Mouse (Mus musculus): Measurements from ENCODE around the gene Tctn3.

Gene Tctn3

GRCm38 (mm10) chr19:40611830-40612506, at the start of gene Tctn3, which contains the start of gene Entpd1:
Gene Tctn3 (minus strand): TSS chr19:40612233.
Gene Entpd1 (plus strand): TSS chr19:40612366.
- DNase-seq (ENCODE audit: low read depth, low spot score) = peak; percentile 99

- DNase-seq (ENCODE audit: low read depth, low spot score) = no peak
These were observed 49.1 kb upstream of the Tctn3 start for GRCm38 (mm10) chr19:40661108-40661507.

DNA sequence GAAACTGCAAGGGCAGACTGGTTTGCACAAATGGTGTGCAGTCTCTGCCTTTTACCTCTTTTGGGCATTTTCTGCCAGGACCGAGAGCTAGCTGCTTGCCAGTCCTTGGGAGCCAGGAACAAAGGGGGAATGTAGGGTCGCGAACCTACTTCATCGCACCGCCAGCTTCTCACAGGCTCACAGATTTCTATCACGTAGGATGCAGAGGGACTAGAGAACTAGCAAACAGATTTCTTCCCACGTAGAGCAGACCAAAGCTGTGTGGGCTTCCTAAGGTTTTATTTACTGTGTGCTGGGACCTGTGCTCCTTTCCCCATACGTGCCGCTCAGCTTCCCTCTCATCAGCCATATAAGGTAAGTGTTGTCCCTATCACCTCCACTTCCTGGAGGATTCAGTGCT, 48.5 kb upstream of the Tctn3 start:
- DNase-seq (ENCODE audit: low read depth, low spot score) = no peak

GRCm38 (mm10) chr19:40659651-40660478, 47.8 kb upstream of the Tctn3 start:
- peak; percentile 28 for DNase-seq (ENCODE audit: low read depth, low spot score)

DNA sequence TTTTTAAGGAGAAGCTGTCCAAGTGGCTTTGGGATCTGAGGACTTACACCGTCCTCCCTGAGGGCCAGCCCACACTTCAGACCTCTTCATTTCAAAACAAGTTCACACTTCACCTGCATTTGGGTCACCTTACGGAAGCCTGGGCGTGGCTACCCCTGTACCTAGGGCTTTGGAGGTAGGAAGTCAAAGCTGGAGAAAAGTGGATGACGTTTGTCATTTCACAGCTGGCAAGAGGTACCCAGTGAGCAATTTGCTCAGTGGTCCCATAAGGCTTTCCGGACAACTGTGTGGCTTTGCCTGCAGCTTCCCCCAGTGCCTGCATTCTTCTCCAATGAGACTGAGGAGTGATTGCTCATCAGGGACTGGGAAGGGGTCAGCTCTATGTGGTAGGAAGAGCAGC, 46.9 kb upstream of the Tctn3 start:
- no peak for DNase-seq (ENCODE audit: low read depth, low spot score)

GRCm38 (mm10) chr19:40658281-40658680, 46.2 kb upstream of the Tctn3 start:
- no peak for DNase-seq (ENCODE audit: low read depth, low spot score)

GRCm38 (mm10) chr19:40656207-40656606, 44.2 kb upstream of the Tctn3 start:
- no peak for DNase-seq (ENCODE audit: low read depth, low spot score)

- no peak for DNase-seq (ENCODE audit: low read depth, low spot score)
These were observed 38.1 kb upstream of the Tctn3 start for GRCm38 (mm10) chr19:40650090-40650489.

GRCm38 (mm10) chr19:40647319-40648158, 35.5 kb upstream of the Tctn3 start:
- DNase-seq (ENCODE audit: low read depth, low spot score) = no peak

- no peak for DNase-seq (ENCODE audit: low read depth, low spot score)
These were observed 34.3 kb upstream of the Tctn3 start for GRCm38 (mm10) chr19:40646379-40646778.

- DNase-seq (ENCODE audit: low read depth, low spot score) = no peak
These were observed 31.8 kb upstream of the Tctn3 start for GRCm38 (mm10) chr19:40643846-40644245.

DNA sequence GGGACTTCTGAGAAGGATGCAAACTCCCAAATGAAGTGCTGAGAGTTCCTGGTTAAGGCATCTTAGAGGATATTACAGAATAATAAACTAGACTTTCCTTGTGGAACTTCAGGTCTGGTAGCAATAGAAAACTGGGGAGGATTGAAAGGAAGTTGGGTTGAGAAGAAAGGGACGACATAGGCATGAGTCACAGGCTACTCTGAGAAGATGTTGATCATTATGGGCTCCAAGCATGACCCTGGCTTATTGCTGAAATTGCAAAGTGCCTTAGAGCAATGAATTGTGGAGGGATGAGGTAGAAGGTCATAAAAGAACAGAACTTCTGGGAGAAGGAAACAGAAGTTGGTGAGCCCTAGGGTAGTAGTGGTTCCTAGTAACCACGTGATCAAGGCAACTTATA, 28.8 kb upstream of the Tctn3 start:
- no peak for DNase-seq (ENCODE audit: low read depth, low spot score)

GRCm38 (mm10) chr19:40639729-40640304, 27.8 kb upstream of the Tctn3 start:
- peak; percentile 45 for DNase-seq (ENCODE audit: low read depth, low spot score)

- DNase-seq (ENCODE audit: low read depth, low spot score) = no peak
These were observed 26.5 kb upstream of the Tctn3 start for GRCm38 (mm10) chr19:40638582-40638981.

DNA sequence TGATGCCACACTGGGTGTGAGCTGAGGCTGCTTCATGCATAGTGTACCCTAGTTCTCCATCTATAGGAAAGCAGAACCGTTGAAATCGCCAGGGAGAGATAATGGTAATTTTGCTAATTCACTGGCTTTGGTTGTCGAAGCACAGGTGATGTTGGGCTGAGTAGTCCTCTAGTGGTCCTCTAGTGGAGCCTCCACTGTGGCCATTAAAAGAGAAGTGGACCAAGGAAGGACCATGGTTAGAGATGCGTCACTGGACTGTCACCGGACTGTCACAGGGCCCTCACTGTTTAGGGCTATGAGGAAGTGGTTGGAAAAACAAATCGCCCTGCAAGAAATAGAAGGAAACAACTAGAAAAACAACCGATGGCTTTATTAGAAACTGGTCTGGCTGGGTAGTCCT, 25.6 kb upstream of the Tctn3 start:
- no peak for DNase-seq (ENCODE audit: low read depth, low spot score)

DNA sequence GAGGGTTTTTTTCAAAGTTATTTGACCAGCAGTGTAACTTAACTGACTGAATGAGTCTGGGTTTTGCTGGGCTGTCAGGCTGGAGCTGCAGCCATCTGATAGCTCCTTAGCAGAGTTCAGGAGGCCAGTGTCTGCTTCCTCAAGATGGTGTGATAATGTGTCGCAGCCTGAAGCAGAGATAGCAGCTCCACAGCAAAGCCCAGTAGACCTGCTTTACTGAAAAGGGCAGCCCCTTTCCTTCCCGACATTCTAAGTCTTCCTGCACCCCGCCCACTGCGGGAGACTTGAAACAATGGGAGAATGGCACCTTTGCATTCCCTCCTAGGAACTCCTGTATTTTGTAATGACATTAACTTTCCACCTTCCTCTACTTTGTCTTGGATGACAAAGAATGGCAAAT, 25.1 kb upstream of the Tctn3 start:
- DNase-seq (ENCODE audit: low read depth, low spot score) = peak; percentile 44

GRCm38 (mm10) chr19:40633144-40633543, 21.1 kb upstream of the Tctn3 start:
- peak; percentile 28 for DNase-seq (ENCODE audit: low read depth, low spot score)

GRCm38 (mm10) chr19:40632668-40633067, 20.6 kb upstream of the Tctn3 start:
- no peak for DNase-seq (ENCODE audit: low read depth, low spot score)

- DNase-seq (ENCODE audit: low read depth, low spot score) = no peak
These were observed 20.2 kb upstream of the Tctn3 start for GRCm38 (mm10) chr19:40632193-40632592.

DNA sequence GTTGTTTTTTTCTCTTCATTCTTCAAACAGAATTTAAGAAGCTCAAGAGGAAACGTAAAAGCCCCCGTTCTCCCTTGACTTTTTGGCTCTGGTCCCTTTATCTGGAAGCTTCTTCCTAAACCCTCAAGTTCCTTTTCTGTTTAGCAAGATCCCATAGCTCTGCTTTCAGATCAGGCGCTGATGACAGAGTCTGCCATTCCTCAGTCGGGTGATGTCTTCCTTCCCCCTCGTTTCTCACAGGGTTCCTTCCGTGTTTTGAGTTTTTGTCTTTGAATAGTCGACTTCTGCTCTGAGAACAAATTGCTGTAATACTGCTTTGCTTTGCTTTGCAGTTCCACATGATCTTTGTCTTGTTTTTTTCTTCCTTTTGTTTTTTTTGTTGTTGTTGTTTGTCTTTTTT, 18.6 kb upstream of the Tctn3 start:
- no peak for DNase-seq (ENCODE audit: low read depth, low spot score)

- DNase-seq (ENCODE audit: low read depth, low spot score) = no peak
These were observed 18.1 kb upstream of the Tctn3 start for GRCm38 (mm10) chr19:40630096-40630495.

DNA sequence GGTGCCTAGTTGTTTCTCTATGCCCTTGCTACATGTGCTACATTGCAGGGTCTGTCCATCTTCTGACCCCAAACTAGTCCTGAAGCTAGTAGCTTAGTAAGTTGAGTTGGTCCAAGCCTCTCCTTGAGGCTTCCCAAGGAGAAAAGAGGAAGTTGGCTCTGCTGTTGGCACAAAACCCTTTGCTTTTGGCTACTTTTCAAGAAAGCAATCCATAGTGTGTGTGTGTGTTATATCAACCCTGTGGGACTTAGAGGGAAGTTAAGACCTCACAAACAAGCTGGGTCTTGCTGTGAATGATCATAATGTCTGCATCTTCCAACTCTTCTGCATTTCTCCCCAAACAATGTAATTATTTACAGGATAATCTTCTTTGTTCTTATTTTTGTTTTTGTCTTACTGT, 16.9 kb upstream of the Tctn3 start:
- no peak for DNase-seq (ENCODE audit: low read depth, low spot score)

Measured in ZHBTc4 (cell line).